Mouse (Mus musculus) limb, embryonic 14.5 days (tissue): ENCODE measurements at regions not wholly inside any gene's neighbourhood (a gene's known extent, or its start where the extent isn't known, plus 50 kb on each side); places are given as distances from the start of the nearest gene placed in this dataset.

ENCODE experiments used
- ATAC-seq: fragments of 200-750 bp; cut with Nextera tagmentation; 2 replicates; pipeline ENCODE4 v1.8.0; 2017; ENCODE audit warnings: low read depth, moderate number of reproducible peaks, moderate TSS enrichment; ENCODE audit not compliant: low FRiP score
- DNase-seq: peaks from one replicate; pipeline ENCODE4 v3.0.0-alpha.2; 2015; ENCODE audit warnings: low spot score
- H3K27ac ChIP-seq: fragments of 300-500 bp; sonication (generic); replicated peaks from 2 replicates; pipeline ENCODE4 v1.5.1; 2014; ENCODE audit warnings: low read depth, mild to moderate bottlenecking, low read length, moderate library complexity, mixed read lengths
- H3K27me3 ChIP-seq: fragments of 300-500 bp; sonication (generic); 2 replicates; pipeline ENCODE4 v1.6.1; 2014; ENCODE audit warnings: low read length, mixed read lengths; ENCODE audit not compliant: control insufficient read depth, insufficient read depth
- H3K36me3 ChIP-seq: fragments of 300-500 bp; sonication (generic); 2 replicates; pipeline ENCODE4 v1.6.1; 2014; ENCODE audit warnings: mild to moderate bottlenecking, low read length, moderate library complexity, mixed read lengths; ENCODE audit not compliant: control insufficient read depth, insufficient read depth
- H3K4me1 ChIP-seq: fragments of 300-500 bp; sonication (generic); 2 replicates; pipeline ENCODE4 v1.6.1; 2014; ENCODE audit warnings: antibody characterized with exemption, low read length, mixed read lengths; ENCODE audit not compliant: control insufficient read depth, insufficient read depth
- H3K4me2 ChIP-seq: fragments of 300-500 bp; sonication (generic); replicated peaks from 2 replicates; pipeline ENCODE4 v1.6.1; 2014; ENCODE audit warnings: low read depth, mild to moderate bottlenecking, low read length, moderate library complexity; ENCODE audit not compliant: severe bottlenecking
- H3K4me3 ChIP-seq: fragments of 300-500 bp; sonication (generic); replicated peaks from 2 replicates; pipeline ENCODE4 v1.5.1; 2014; ENCODE audit warnings: low read length
- H3K9ac ChIP-seq: fragments of 300-500 bp; sonication (generic); 2 replicates; pipeline ENCODE4 v1.6.1; 2014; ENCODE audit warnings: mild to moderate bottlenecking, low read depth, low read length, moderate library complexity; ENCODE audit not compliant: severe bottlenecking
- H3K9me3 ChIP-seq: fragments of 300-500 bp; sonication (generic); 2 replicates; pipeline ENCODE4 v1.6.1; 2016; ENCODE audit warnings: low read length; ENCODE audit not compliant: control insufficient read depth
- POLR2A ChIP-seq: fragments of 200-500 bp; IDR thresholded peaks from 2 replicates; pipeline ENCODE4 v1.8.0; 2012; ENCODE audit warnings: inconsistent platforms, mild to moderate bottlenecking, moderate library complexity, borderline replicate concordance; ENCODE audit not compliant: insufficient read depth, insufficient read length; ENCODE audit errors: extremely low read depth
- WGBS: fragments of 180-500 bp; shearing (Covaris S2); extraction: QIAGEN DNeasy Blood & Tissue Kit; methylation state at CpG from one replicate; pipeline ENCODE4 v1.1.7; 2014; 5-methylcytosine and 5-hydroxymethylcytosine counted together

GRCm38 (mm10) chr6:27211953-27212352, 923.0 kb downstream of the Grm8 start:
- no peak overlapping the region for H3K4me2 ChIP-seq
- no peaks in the 10 kb centered on the region for H3K9me3 ChIP-seq
- TF ChIP-seq POLR2A: no peak
- ATAC-seq (no peak), DNase-seq (peak; percentile 11)
- no peak overlapping the region for H3K4me3 ChIP-seq
- H3K4me1 ChIP-seq: no peaks in the 10 kb centered on the region
- no peak overlapping the region for H3K27ac ChIP-seq
- no peaks in the 10 kb centered on the region for H3K36me3 ChIP-seq
- H3K27me3 ChIP-seq: no peaks in the 10 kb centered on the region
- no peak overlapping the region for H3K9ac ChIP-seq
- WGBS: 71% methylated on average over 4 of the region's 4 CpGs

- H3K4me1 ChIP-seq: no peaks in the 10 kb centered on the region
- H3K9me3 ChIP-seq: no peaks in the 10 kb centered on the region
- H3K4me3 ChIP-seq: no peak overlapping the region
- WGBS: 74% methylated on average over 2 of the region's 2 CpGs
- H3K27me3 ChIP-seq: no peaks in the 10 kb centered on the region
- no peak for TF ChIP-seq POLR2A
- H3K4me2 ChIP-seq: no peak overlapping the region
- ATAC-seq (no peak), DNase-seq (no peak)
- no peaks in the 10 kb centered on the region for H3K36me3 ChIP-seq
- no peak overlapping the region for H3K27ac ChIP-seq
- no peak overlapping the region for H3K9ac ChIP-seq
These were observed 973.3 kb downstream of the Grm8 start for GRCm38 (mm10) chr6:27161643-27162042.
